Mouse (Mus musculus): ENCODE measurements at regions not wholly inside any gene's neighbourhood (a gene's known extent, or its start where the extent isn't known, plus 50 kb on each side); places are given as distances from the start of the nearest gene placed in this dataset.

GRCm38 (mm10) chr8:126835554-126835953 is 110.1 kb downstream of the Tomm20 start:
- in situ Hi-C loops (cut with MboI, MseI) = no loop called here

- in situ Hi-C loops (cut with MboI, MseI) = no loop called here
These were observed 111.9 kb downstream of the Tomm20 start for GRCm38 (mm10) chr8:126833471-126834453.

GRCm38 (mm10) chr8:126833006-126833405 is 112.6 kb downstream of the Tomm20 start:
- in situ Hi-C loops (cut with MboI, MseI) = no loop called here

- in situ Hi-C loops (cut with MboI, MseI) = no loop called here
These were observed 113.3 kb downstream of the Tomm20 start for GRCm38 (mm10) chr8:126832163-126832978.

DNA sequence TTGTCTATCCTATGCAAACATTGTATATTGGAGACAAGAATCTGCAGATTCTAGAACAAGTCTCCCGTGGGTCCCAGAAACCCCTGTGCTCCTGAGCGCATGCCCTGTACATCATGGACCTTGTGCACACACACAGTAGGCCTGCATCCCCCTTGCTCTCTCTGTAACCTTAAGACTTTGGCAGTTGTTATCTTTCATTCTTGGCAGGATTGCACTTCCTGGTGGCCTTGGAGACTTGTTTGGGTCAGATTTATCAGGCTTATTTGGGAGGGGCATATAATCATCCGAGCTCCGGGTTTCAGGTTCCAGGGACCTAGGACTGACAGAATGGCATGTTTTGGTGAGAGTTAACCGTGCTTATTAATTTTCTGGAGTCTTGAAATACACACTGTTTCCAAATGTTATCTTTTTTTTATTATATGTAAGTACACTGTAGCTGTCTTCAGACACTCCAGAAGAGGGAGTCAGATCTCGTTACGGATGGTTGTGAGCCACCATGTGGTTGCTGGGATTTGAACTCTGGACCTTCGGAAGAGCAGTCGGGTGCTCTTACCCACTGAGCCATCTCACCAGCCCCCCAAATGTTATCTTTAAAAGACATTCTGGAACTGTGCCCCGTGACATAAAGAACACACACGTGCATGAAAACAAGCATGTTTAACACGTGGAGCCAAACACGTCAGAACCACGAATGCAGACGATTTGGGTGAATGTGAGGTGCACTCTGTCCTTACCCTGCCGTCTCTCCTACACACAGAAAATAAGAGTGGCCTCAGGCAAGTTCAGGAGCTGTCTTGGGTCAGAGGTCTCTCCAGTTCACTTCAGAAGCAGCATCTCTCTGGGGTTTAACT is 114.1 kb downstream of the Tomm20 start:
- in situ Hi-C loops (cut with MboI, MseI) = no loop called here

DNA sequence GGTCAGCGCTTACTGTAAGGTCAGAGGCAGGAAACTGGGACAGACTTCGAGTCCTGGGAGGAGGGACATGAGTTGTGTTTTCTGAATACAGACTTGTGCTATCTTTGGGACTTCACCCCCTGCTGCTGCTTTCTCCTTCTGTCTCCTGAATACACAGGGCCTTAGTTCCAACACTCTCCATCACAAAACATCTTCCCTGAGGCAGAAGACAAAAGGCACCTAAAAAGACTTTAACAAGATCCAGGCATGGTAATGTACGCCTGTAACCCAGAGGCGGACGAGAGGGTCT is 115.5 kb downstream of the Tomm20 start:
- in situ Hi-C loops (cut with MboI, MseI) = no loop called here

GRCm38 (mm10) chr8:126829376-126830241 is 116.0 kb downstream of the Tomm20 start:
- in situ Hi-C loops (cut with MboI, MseI) = no loop called here

DNA sequence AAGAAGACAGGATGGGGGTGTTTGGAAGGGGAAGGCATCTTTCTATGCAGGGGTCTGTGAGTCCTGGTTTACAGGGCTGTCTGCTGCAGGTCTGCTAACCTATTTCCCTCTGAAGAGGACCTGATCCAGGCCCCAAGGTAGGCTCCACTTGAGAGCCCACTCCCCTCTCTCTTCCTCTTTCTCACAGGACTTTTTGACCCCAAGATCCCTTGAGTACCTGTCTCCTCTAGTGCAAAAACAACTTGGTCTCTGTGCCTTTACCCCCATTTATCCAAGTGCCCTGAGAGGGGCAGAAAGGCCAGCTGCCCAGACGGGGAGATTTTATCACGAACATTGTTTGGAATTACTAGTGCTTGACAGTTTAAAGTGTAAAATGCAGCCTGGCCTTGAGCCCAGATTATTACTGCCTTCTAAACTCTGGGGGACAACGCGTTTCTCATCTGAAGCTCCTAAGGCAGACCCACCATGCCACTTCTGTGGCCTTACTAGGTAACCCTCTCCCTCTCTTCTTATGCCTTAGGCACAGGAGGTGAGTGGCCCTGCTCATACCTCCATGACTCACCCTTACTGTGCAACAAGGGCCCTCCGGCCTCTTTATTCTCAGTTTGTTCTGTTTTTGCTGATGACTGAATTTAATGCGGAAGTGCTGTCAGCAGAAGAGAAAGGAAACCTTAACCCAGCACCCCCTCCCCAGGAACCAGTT is 117.8 kb downstream of the Tomm20 start:
- in situ Hi-C loops (cut with MboI, MseI) = no loop called here

- in situ Hi-C loops (cut with MboI, MseI) = no loop called here
These were observed 119.0 kb downstream of the Tomm20 start for GRCm38 (mm10) chr8:126826328-126827285.

GRCm38 (mm10) chr8:126825877-126826276 is 119.8 kb downstream of the Tomm20 start:
- in situ Hi-C loops (cut with MboI, MseI) = no loop called here

DNA sequence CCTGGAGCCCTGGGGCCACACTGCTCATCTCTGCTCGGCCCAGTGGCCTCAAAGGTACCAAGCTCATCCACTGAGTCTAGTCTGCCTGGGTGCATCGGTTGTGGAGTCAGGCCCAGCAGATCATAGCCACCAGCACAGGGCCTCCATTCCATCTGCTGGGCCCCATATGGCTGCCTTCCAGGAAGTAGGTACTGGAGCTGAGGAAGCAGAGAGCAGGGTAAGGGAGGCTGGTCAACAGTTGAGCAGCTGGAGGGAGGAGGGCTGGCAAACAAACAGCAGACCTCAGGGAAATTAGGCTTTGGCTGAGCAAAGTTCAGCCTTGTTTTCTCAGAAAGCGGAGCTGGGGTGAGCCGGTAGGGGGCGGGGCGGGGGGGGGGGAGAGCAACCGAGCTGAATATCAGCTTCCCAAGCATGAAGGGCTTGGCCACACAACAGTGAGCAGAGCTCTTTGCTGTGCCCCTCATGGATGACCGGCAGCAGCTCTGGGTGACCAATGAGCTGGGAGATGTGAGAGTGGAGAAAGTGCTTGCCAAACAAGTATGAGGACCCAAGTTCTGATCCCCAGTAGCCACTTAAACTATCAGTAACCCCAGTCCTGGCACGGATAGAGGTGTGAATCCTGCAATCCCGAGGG is 121.0 kb downstream of the Tomm20 start:
- in situ Hi-C loops (cut with MboI, MseI) = no loop called here

DNA sequence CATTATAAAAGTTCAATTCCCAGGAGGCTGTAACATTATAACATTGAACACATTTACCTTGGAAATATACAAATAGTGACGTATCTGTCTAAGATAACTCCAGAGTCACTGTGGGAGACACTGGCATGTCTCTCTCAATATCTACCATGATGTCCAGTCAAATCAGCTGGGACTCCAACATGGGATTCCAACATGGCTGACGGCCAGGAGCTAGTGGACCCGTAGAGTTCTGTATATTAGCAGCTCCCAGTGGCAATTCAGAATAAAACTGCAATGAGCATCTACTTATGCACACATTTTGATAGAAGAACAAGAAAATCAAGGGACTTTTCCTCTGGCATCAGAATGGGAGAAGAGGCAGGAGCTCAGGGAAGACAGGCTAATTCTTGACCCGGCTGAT is 123.4 kb downstream of the Tomm20 start:
- in situ Hi-C loops (cut with MboI, MseI) = no loop called here

DNA sequence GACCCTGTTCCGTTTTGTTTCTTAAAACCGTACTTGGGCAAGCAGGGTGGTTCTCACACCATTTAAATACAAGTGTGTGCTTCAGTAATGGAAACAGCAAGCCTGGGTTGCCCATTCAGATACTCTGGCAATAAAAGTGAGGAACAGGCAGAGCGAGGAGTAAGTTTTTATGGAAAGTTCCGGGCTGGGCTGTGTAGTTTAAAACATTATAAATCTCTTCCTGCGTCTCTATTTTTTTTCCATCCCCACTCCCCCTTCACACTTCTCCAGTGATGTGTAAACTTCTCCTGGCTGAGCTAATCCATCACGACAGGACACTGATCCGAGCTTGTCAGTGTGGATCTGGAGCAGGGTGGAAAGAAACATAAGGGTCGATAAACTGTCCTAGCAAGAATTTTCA is 124.4 kb downstream of the Tomm20 start:
- in situ Hi-C loops (cut with MboI, MseI) = no loop called here

DNA sequence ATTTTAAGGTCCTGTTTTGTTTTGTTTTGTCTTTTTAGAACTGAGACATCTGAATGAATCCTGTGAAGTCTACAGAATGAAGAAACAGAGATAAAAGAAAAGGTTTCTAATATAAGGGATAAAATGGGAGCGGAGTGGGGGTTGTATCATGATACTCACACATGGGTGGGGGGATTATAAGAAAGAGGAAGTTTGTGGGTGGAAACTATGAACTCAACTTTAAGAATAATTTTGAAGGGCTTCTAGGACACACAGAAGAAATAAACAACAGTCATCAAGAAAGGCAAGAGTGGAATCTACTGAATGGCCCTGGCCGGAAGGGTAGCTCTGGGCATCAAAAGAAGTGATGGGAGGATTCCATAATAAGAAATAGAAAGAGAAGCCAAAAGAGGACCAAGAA is 125.1 kb downstream of the Tomm20 start:
- in situ Hi-C loops (cut with MboI, MseI) = no loop called here

GRCm38 (mm10) chr8:126819261-126819660 is 126.4 kb downstream of the Tomm20 start:
- in situ Hi-C loops (cut with MboI, MseI) = no loop called here

DNA sequence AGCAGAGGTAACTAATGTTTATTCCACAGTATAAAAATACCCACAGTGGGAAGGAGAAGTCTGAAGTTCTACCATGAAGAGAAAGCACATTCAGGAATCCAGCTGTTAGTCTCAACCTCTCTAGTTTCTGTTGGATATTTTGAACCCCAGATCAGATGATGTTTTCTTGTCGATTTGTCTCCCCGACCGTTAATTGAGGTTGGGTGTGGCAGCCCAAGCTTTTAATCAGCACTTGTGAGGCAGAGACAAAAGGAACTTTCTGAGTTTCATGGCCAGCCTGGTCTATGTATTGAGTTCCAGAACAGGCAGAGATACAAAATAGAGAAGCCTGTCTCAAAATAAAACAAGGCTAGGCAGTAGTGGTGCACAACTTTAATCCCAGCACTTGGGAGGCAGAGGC is 129.5 kb downstream of the Tomm20 start:
- in situ Hi-C loops (cut with MboI, MseI) = no loop called here

GRCm38 (mm10) chr8:126814427-126814826 is 131.2 kb downstream of the Tomm20 start:
- in situ Hi-C loops (cut with MboI, MseI) = no loop called here

GRCm38 (mm10) chr8:126813621-126814020 is 132.0 kb downstream of the Tomm20 start:
- in situ Hi-C loops (cut with MboI, MseI) = no loop called here

DNA sequence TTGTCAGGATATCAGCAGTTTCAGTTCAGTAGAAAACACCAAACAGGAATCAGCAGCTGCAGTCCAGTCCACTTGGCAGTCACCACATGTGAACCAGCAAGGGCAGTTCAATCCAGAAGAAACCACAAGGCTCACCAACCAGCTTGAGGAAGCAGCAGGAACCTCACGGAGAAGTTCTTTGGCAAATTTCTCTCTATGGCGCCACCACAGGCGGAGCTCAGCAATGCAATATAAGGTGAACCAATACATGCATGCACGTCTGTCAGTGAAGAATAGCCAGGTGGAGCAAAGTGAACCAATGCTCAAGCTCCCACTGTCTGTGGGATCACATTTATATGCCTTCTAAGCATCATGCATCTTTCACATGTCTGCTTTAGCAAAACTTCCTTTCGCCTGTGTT is 132.9 kb downstream of the Tomm20 start:
- in situ Hi-C loops (cut with MboI, MseI) = no loop called here
